Comparison of ENCODE assay signal across 8 mouse cellular contexts in the genomic region with DNA sequence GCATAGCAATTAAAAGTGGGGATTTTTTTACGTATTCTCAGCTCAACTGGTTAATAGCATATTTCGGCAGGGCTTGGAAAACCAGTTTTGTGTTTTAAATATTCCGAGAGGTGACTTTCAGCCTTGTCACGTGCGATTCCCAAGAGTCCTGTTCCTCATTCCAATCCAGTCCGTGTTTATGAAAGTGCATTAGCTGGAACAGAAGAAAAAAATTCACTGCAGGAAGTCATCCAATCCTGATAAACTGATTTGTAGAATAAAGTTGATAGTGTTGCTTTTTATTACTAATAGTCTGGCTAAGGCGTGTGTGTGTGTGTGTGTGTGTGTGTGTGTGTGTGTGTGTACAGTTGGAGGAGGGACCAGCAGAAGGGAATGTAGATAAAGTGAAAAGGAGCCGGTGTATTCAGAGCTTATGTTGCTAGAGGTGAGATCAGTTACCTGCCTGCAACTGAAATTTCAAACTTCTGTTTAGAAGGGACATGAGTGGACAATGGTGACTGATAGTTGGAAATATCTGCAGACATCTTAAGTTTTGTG. TPM values are rescaled to one million over a fixed set of nuclear protein-coding genes. Genes with fewer than 3 reads are reported as not detected.
DNase-seq lines count a peak whose midpoint lies in the region; ATAC-seq lines count a peak whose summit lies in the region.

A gene (plus strand): TSS at position 392 of the 537 bp plus-strand sequence.

- no peaks in the 10 kb centered on the region for H3K9me3 ChIP-seq in embryonic facial prominence, embryonic 14.5 days (ENCODE audit: control insufficient read depth, low read length)
- H3K9me3 ChIP-seq in embryonic facial prominence, embryonic 10.5 days = no peaks in the 10 kb centered on the region
- no peaks in the 10 kb centered on the region for H3K9me3 ChIP-seq in forebrain, embryonic 14.5 days (replicated peaks; ENCODE audit: control insufficient read depth, low read length)
- no peaks in the 10 kb centered on the region for H3K9me3 ChIP-seq in hindbrain, embryonic 11.5 days (ENCODE audit: control insufficient read depth, low read length)

- intact Hi-C loops in heart, postnatal 10 days (cut with DNase I) = no loop called here

- WGBS in embryonic facial prominence, embryonic 14.5 days = 68% methylated on average over 8 of the region's 8 CpGs
- WGBS in embryonic facial prominence, embryonic 10.5 days = 81% methylated on average over 8 of the region's 8 CpGs
- 84% methylated on average over 8 of the region's 8 CpGs for WGBS in forebrain, embryonic 14.5 days
- 79% methylated on average over 8 of the region's 8 CpGs for WGBS in hindbrain, embryonic 11.5 days

- no peaks in the 10 kb centered on the region for H3K36me3 ChIP-seq in embryonic facial prominence, embryonic 14.5 days (ENCODE audit: control insufficient read depth, insufficient read depth, low read length)
- no peaks in the 10 kb centered on the region for H3K36me3 ChIP-seq in embryonic facial prominence, embryonic 10.5 days (replicated peaks)
- no peaks in the 10 kb centered on the region for H3K36me3 ChIP-seq in forebrain, embryonic 14.5 days (ENCODE audit: control insufficient read depth, insufficient read depth, low read length)
- H3K36me3 ChIP-seq in hindbrain, embryonic 11.5 days (ENCODE audit: control insufficient read depth, insufficient read depth, low read length) = no peaks in the 10 kb centered on the region

- no peak within 1 kb of the TSS for H3K4me2 ChIP-seq in embryonic facial prominence, embryonic 14.5 days (ENCODE audit: low read depth, low read length)
- no peak within 1 kb of the TSS for H3K4me2 ChIP-seq in forebrain, embryonic 14.5 days (ENCODE audit: low read length)
- no peak within 1 kb of the TSS for H3K4me2 ChIP-seq in hindbrain, embryonic 11.5 days (replicated peaks; ENCODE audit: low read depth, low read length)

- no peak within 1 kb of the TSS for H3K4me3 ChIP-seq in embryonic facial prominence, embryonic 14.5 days (ENCODE audit: low read depth, low read length)
- H3K4me3 ChIP-seq in embryonic facial prominence, embryonic 10.5 days = no peak within 1 kb of the TSS
- H3K4me3 ChIP-seq in forebrain, embryonic 14.5 days (ENCODE audit: low read depth, low read length) = no peak within 1 kb of the TSS
- H3K4me3 ChIP-seq in hindbrain, embryonic 11.5 days (ENCODE audit: low read depth, low read length) = no peak within 1 kb of the TSS

- no peak for ATAC-seq in embryonic facial prominence, embryonic 14.5 days (ENCODE audit: low read depth)
- ATAC-seq in forebrain, embryonic 14.5 days = no peak
- no peak for ATAC-seq in hindbrain, embryonic 11.5 days (ENCODE audit: low FRiP score)

- peak; percentile 30 for DNase-seq in embryonic facial prominence, embryonic 14.5 days (ENCODE audit: low spot score)
- DNase-seq in embryonic facial prominence, embryonic 10.5 days (ENCODE audit: low spot score) = no peak
- peak; percentile 1 for DNase-seq in adrenal gland, postnatal 10 days
- no peak for DNase-seq in heart, postnatal 10 days
- DNase-seq in layer of hippocampus, postnatal 36 days = no peak
- no peak for DNase-seq in forebrain, embryonic 14.5 days (ENCODE audit: low spot score)
- no peak for DNase-seq in hindbrain, embryonic 11.5 days (ENCODE audit: low spot score)
- DNase-seq in embryo, embryonic 10 days (ENCODE audit: low spot score) = no peak

- no peaks in the 10 kb centered on the region; the same call in none of the 2 replicates for H3K27me3 ChIP-seq in embryonic facial prominence, embryonic 14.5 days (replicated peaks; ENCODE audit: control insufficient read depth, insufficient read depth, low read length)
- peaks cover 43% of the 10 kb centered on the region for H3K27me3 ChIP-seq in embryonic facial prominence, embryonic 10.5 days (replicated peaks; ENCODE audit: low read depth, poor library complexity, severe bottlenecking)
- H3K27me3 ChIP-seq in forebrain, embryonic 14.5 days (replicated peaks; ENCODE audit: control insufficient read depth, insufficient read depth, low read length) = no peaks in the 10 kb centered on the region
- H3K27me3 ChIP-seq in hindbrain, embryonic 11.5 days (ENCODE audit: control insufficient read depth, insufficient read depth, low read length) = no peaks in the 10 kb centered on the region; the same call in 1 of the 2 replicates

- no peak within 1 kb of the TSS for H3K27ac ChIP-seq in embryonic facial prominence, embryonic 14.5 days (replicated peaks; ENCODE audit: low read depth, low read length)
- H3K27ac ChIP-seq in embryonic facial prominence, embryonic 10.5 days (replicated peaks) = no peak within 1 kb of the TSS
- no peak within 1 kb of the TSS for H3K27ac ChIP-seq in forebrain, embryonic 14.5 days (ENCODE audit: low read depth, low read length)
- H3K27ac ChIP-seq in hindbrain, embryonic 11.5 days (ENCODE audit: low read depth, low read length) = no peak within 1 kb of the TSS

- no peak within 1 kb of the TSS for H3K9ac ChIP-seq in embryonic facial prominence, embryonic 14.5 days (ENCODE audit: low read depth, low read length)
- H3K9ac ChIP-seq in forebrain, embryonic 14.5 days (ENCODE audit: low read length) = no peak within 1 kb of the TSS
- H3K9ac ChIP-seq in hindbrain, embryonic 11.5 days (ENCODE audit: low read depth, low read length) = no peak within 1 kb of the TSS

- no peaks in the 10 kb centered on the region for H3K4me1 ChIP-seq in embryonic facial prominence, embryonic 14.5 days (ENCODE audit: control insufficient read depth, insufficient read depth, low read length)
- H3K4me1 ChIP-seq in embryonic facial prominence, embryonic 10.5 days = no peaks in the 10 kb centered on the region
- H3K4me1 ChIP-seq in forebrain, embryonic 14.5 days (ENCODE audit: control insufficient read depth, insufficient read depth, low read length) = no peaks in the 10 kb centered on the region
- no peaks in the 10 kb centered on the region for H3K4me1 ChIP-seq in hindbrain, embryonic 11.5 days (replicated peaks; ENCODE audit: control insufficient read depth, insufficient read depth, low read length)

RNA-seq across cellular contexts. Expression of the gene that starts here (rescaled TPM):
- 8.1 and 9.1 TPM in 2 replicates for polyA plus RNA-seq in embryonic facial prominence, embryonic 14.5 days (2014; fragmentation: Nextera tagmentation; extraction: Ambion mirVana)
- 3.5 and 4.0 TPM in 2 replicates for polyA plus RNA-seq in embryonic facial prominence, embryonic 10.5 days (2016; fragmentation: Nextera tagmentation; extraction: Ambion mirVana)
- 10 to 100 TPM; 21.1 to 33.0 TPM for total RNA-seq in adrenal gland, postnatal 10 days (2021)
- 10 to 100 TPM; 58.1 to 65.6 TPM for total RNA-seq in heart, postnatal 10 days (2021)
- total RNA-seq in layer of hippocampus, postnatal 36 days (2021) = 10 to 100 TPM; 31.8 to 35.7 TPM
- 2.5 and 2.9 TPM in 2 replicates for polyA plus RNA-seq in forebrain, embryonic 14.5 days (2014; fragmentation: Nextera tagmentation; extraction: Ambion mirVana)
- polyA plus RNA-seq in hindbrain, embryonic 11.5 days (2014; fragmentation: Nextera tagmentation; extraction: Ambion mirVana) = 1.8 and 2.6 TPM in 2 replicates

Comparison
In these comparisons a context has a peak if more than half of its experiments do, and no peak if none do; other contexts are left out.
1. DNase-seq: peak in embryonic facial prominence, embryonic 14.5 days (single experiment) and adrenal gland, postnatal 10 days (single experiment); none in embryonic facial prominence, embryonic 10.5 days (single experiment), heart, postnatal 10 days (0 of 2), layer of hippocampus, postnatal 36 days (0 of 2), forebrain, embryonic 14.5 days (single experiment), hindbrain, embryonic 11.5 days (single experiment) and embryo, embryonic 10 days (single experiment).